Mouse (Mus musculus) CH12.LX (cell line): Measurements from ENCODE around the gene Has3. TPM values are rescaled to one million over a fixed set of nuclear protein-coding genes. Genes with fewer than 3 reads are reported as not detected.

ENCODE experiments used
- DNase-seq: peaks from one replicate; pipeline ENCODE4 v3.0.0-alpha.2; 2013; ENCODE audit errors: extremely low read depth
- H3K27ac ChIP-seq: 2 replicates; pipeline ENCODE4 v1.5.1; 2012; ENCODE audit warnings: low read depth, mild to moderate bottlenecking, control low read depth, moderate library complexity; ENCODE audit not compliant: insufficient read depth
- H3K27me3 ChIP-seq: replicated peaks from 2 replicates; pipeline ENCODE3; 2012; ENCODE audit warnings: inconsistent platforms
- H3K36me3 ChIP-seq, 2 experiments: replicated peaks in 1 of 2; 2 replicates each; pipeline versions ENCODE3 to v1.6.1; 2012; ENCODE audit warnings: inconsistent platforms in 1 of 2, low read length in 1 of 2, mild to moderate bottlenecking in 1 of 2, mixed read lengths in 1 of 2, moderate library complexity in 1 of 2; ENCODE audit not compliant: control insufficient read depth in 1 of 2, insufficient read depth in 1 of 2
- H3K4me1 ChIP-seq, 2 experiments: 2 replicates each; pipeline ENCODE4 v1.6.1; 2012; ENCODE audit warnings: inconsistent platforms in 1 of 2, moderate library complexity in 1 of 2; ENCODE audit not compliant: insufficient read depth in 2 of 2, control insufficient read depth in 1 of 2
- H3K4me2 ChIP-seq: 2 replicates; pipeline ENCODE4 v1.6.1; 2012; ENCODE audit warnings: low read depth, mild to moderate bottlenecking, control low read depth; ENCODE audit not compliant: poor library complexity, insufficient read depth, severe bottlenecking
- H3K4me3 ChIP-seq, 3 experiments: fragments of 150-350 bp in 1 of 3; sonication (generic) in 1 of 3; replicated peaks in 1 of 3; 2 replicates each; pipeline versions ENCODE3 to v1.5.1; 2011 to 2012; ENCODE audit warnings: low read depth in 2 of 3, low read length in 2 of 3, mild to moderate bottlenecking in 2 of 3, moderate library complexity in 2 of 3, control low read depth in 1 of 3, improper control_type of control experiment in 1 of 3, inconsistent platforms in 1 of 3, mixed read lengths in 1 of 3; ENCODE audit not compliant: poor library complexity in 1 of 3
- H3K79me2 ChIP-seq: replicated peaks from 2 replicates; pipeline ENCODE4 v1.6.1; 2012; ENCODE audit warnings: mild to moderate bottlenecking, moderate library complexity; ENCODE audit not compliant: control insufficient read depth, poor library complexity, insufficient read depth, severe bottlenecking; ENCODE audit errors: extremely low read depth
- H3K9ac ChIP-seq: 2 replicates; pipeline ENCODE4 v1.6.1; 2012; ENCODE audit warnings: low read depth, mild to moderate bottlenecking, control low read depth, moderate library complexity; ENCODE audit not compliant: insufficient read depth
- H3K9me3 ChIP-seq: replicated peaks from 2 replicates; pipeline ENCODE3; 2012; ENCODE audit warnings: low read length, inconsistent platforms, mixed read lengths
- BHLHE40 ChIP-seq: IDR thresholded peaks from 2 replicates; pipeline ENCODE4 v1.6.1; 2011; ENCODE audit warnings: mild to moderate bottlenecking, low read depth, low read length, improper control_type of control experiment
- CHD2 ChIP-seq: IDR thresholded peaks from 2 replicates; pipeline ENCODE4 v1.6.1; 2011; ENCODE audit warnings: low read length, improper control_type of control experiment
- CTCF ChIP-seq, 2 experiments: IDR thresholded peaks in 1 of 2; conservative IDR thresholded peaks in 1 of 2; 2 replicates each; pipeline ENCODE4 v1.5.1; 2011 to 2012; ENCODE audit warnings: low read depth in 2 of 2, low read length in 2 of 2, improper control_type of control experiment in 1 of 2, inconsistent platforms in 1 of 2, mild to moderate bottlenecking in 1 of 2, moderate library complexity in 1 of 2
- ELF1 ChIP-seq: IDR thresholded peaks from 2 replicates; pipeline ENCODE4 v1.6.1; 2014; ENCODE audit warnings: low read depth, mild to moderate bottlenecking, inconsistent platforms, low read length, improper control_type of control experiment
- EP300 ChIP-seq: IDR thresholded peaks from 2 replicates; pipeline ENCODE4 v1.6.1; 2011; ENCODE audit warnings: low read length, improper control_type of control experiment
- ETS1 ChIP-seq: conservative IDR thresholded peaks from 2 replicates; pipeline ENCODE4 v1.6.1; 2012; ENCODE audit warnings: low read depth, mild to moderate bottlenecking, inconsistent platforms, low read length, improper control_type of control experiment, moderate library complexity
- GABPA ChIP-seq: IDR thresholded peaks from 2 replicates; pipeline ENCODE4 v1.6.1; 2012; ENCODE audit warnings: low read depth, low read length, improper control_type of control experiment, inconsistent platforms; ENCODE audit not compliant: insufficient replicate concordance
- HCFC1 ChIP-seq: IDR thresholded peaks from 2 replicates; pipeline ENCODE4 v1.6.1; 2012; ENCODE audit warnings: low read depth, mild to moderate bottlenecking, inconsistent platforms, low read length, improper control_type of control experiment
- IRF4 ChIP-seq: IDR thresholded peaks from 2 replicates; pipeline ENCODE4 v1.6.1; 2014; ENCODE audit warnings: low read depth, mild to moderate bottlenecking, inconsistent platforms, low read length, improper control_type of control experiment
- JUN ChIP-seq: IDR thresholded peaks from 2 replicates; pipeline ENCODE4 v1.6.1; 2011; ENCODE audit warnings: low read depth, mild to moderate bottlenecking, low read length, improper control_type of control experiment, moderate library complexity; ENCODE audit not compliant: insufficient read depth
- JUND ChIP-seq: conservative IDR thresholded peaks from 2 replicates; pipeline ENCODE4 v1.6.1; 2011; ENCODE audit warnings: low read depth, low read length, improper control_type of control experiment
- MAX ChIP-seq: IDR thresholded peaks from 2 replicates; pipeline ENCODE4 v1.6.1; 2011; ENCODE audit warnings: low read length, improper control_type of control experiment
- MAZ ChIP-seq: IDR thresholded peaks from 2 replicates; pipeline ENCODE4 v1.6.1; 2012; ENCODE audit warnings: low read depth, mild to moderate bottlenecking, inconsistent platforms, low read length, improper control_type of control experiment, moderate library complexity
- MEF2A ChIP-seq: IDR thresholded peaks from 2 replicates; pipeline ENCODE4 v1.6.1; 2014; ENCODE audit warnings: low read depth, mild to moderate bottlenecking, inconsistent platforms, low read length, improper control_type of control experiment, borderline replicate concordance
- MXI1 ChIP-seq: IDR thresholded peaks from 2 replicates; pipeline ENCODE4 v1.6.1; 2011; ENCODE audit warnings: mild to moderate bottlenecking, low read depth, low read length, improper control_type of control experiment
- MYC ChIP-seq: IDR thresholded peaks from 2 replicates; pipeline ENCODE4 v1.6.1; 2011; ENCODE audit warnings: low read depth, mild to moderate bottlenecking, improper control_type of control experiment, low read length
- NELFE ChIP-seq: IDR thresholded peaks from 2 replicates; pipeline ENCODE4 v1.6.1; 2011; ENCODE audit warnings: low read depth, low read length, improper control_type of control experiment
- POLR2A ChIP-seq: IDR thresholded peaks from 2 replicates; pipeline ENCODE4 v1.6.1; 2011; ENCODE audit warnings: low read depth, mild to moderate bottlenecking, improper control_type of control experiment, low read length
- POLR2AphosphoS2 ChIP-seq: IDR thresholded peaks from 2 replicates; pipeline ENCODE4 v1.6.1; 2011; ENCODE audit warnings: low read depth, low read length, improper control_type of control experiment
- RAD21 ChIP-seq: IDR thresholded peaks from 2 replicates; pipeline ENCODE4 v1.6.1; 2011; ENCODE audit warnings: low read depth, mild to moderate bottlenecking, low read length, improper control_type of control experiment, moderate library complexity
- RCOR1 ChIP-seq: conservative IDR thresholded peaks from 2 replicates; pipeline ENCODE4 v1.6.1; 2012; ENCODE audit warnings: low read depth, mild to moderate bottlenecking, inconsistent platforms, low read length, improper control_type of control experiment
- SIN3A ChIP-seq: IDR thresholded peaks from 2 replicates; pipeline ENCODE4 v1.6.1; 2012; ENCODE audit warnings: low read length, improper control_type of control experiment, inconsistent platforms
- TCF12 ChIP-seq: IDR thresholded peaks from 2 replicates; pipeline ENCODE4 v1.6.1; 2014; ENCODE audit warnings: low read depth, mild to moderate bottlenecking, inconsistent platforms, low read length, improper control_type of control experiment
- UBTF ChIP-seq: IDR thresholded peaks from 2 replicates; pipeline ENCODE4 v1.6.1; 2012; ENCODE audit warnings: low read depth, mild to moderate bottlenecking, inconsistent platforms, low read length, improper control_type of control experiment, moderate library complexity
- USF1 ChIP-seq: IDR thresholded peaks from 2 replicates; pipeline ENCODE4 v1.6.1; 2014; ENCODE audit warnings: low read depth, mild to moderate bottlenecking, inconsistent platforms, low read length, improper control_type of control experiment
- USF2 ChIP-seq: conservative IDR thresholded peaks from 2 replicates; pipeline ENCODE4 v1.6.1; 2011; ENCODE audit warnings: low read depth, low read length, improper control_type of control experiment
- ZNF384 ChIP-seq: IDR thresholded peaks from 2 replicates; pipeline ENCODE4 v1.6.1; 2012; ENCODE audit warnings: low read depth, low read length, improper control_type of control experiment, inconsistent platforms
- dilution Hi-C: fragments of 300-500 bp; cut with MboI; formaldehyde crosslinking; loops from 2 replicates; pipeline ENCODE4 v1.14.3; 2020; ENCODE audit warnings: low sequenced_read_pairs; ENCODE audit not compliant: extremely low pct_unique_long_range_greater_than_20kb, extremely low pct_ligation_motif_present
- in situ Hi-C: fragments of 300-500 bp; cut with MboI; formaldehyde crosslinking; loops from 3 replicates; pipeline ENCODE4 v1.14.3; 2019; ENCODE audit warnings: low sequenced_read_pairs, low pct_ligation_motif_present, low pct_unique_long_range_greater_than_20kb, mixed read lengths
- polyA plus RNA-seq: library from polyadenylated mRNA; unstranded; fragments of >175 nt; gene quantifications from 2 replicates; pipeline ENCODE4 v1.2.1, GENCODE M21; 2012; ENCODE audit warnings: low read depth; ENCODE audit not compliant: insufficient read length
- total RNA-seq, 2 experiments: library from RNA; depleted of rRNA; stranded (reverse); fragments of 300-350 nt in 1 of 2; fragments of >200 nt in 1 of 2; gene quantifications; 2 replicates each; pipeline ENCODE4 v1.2.3; 2012 to 2014

Has3 gene
- total and polyA plus RNA-seq, 3 experiments = 0.29 to 3.7 TPM; not detected in 1

DNA sequence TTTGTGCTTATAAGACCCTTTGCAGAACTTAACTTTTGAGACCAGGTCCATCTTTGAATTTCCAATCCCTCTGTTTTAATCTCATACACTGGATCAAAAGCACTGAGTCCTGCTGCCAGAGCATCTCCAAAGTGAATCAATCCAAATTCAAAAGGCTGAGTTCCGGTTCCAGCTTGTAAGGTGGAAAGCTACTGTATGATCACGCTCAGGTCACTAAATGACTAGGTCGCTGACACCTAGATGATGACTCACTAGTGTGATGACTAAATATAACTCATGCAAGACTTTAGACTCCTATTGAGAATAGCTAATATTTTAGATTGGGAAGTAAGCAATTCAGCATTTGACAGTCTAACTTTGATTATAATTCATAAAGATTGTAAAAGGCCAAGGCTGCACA is 18.8 kb downstream of the Has3 start:
- Histone ChIP-seq H3K36me3 (peaks cover 30 to 58% of the 10 kb centered on the region in 2 experiments), H3K4me1 (peaks cover 13 to 39% of the 10 kb centered on the region in 2 experiments), H3K9ac (no peak overlapping the region), H3K4me2 (peak overlapping the region; percentile 42), H3K27me3 (no peaks in the 10 kb centered on the region), H3K27ac (0 out of 2 replicates have a peak overlapping the region, but pooled peaks have one; percentile 40), H3K4me3 (no peak overlapping the region), H3K79me2 (peaks cover 73% of the 10 kb centered on the region), H3K9me3 (no peaks in the 10 kb centered on the region)
- TF ChIP-seq GABPA = no peak
- TF ChIP-seq USF2 = no peak
- TF ChIP-seq JUND = peak; percentile 80
- no peak for TF ChIP-seq NELFE
- TF ChIP-seq RAD21 = no peak
- no peak for TF ChIP-seq POLR2AphosphoS2
- TF ChIP-seq MEF2A = peak; percentile 37; the same call in 1 of the 2 replicates
- no peak for TF ChIP-seq POLR2A
- no peak for TF ChIP-seq CTCF (conservative IDR thresholded peaks at IDR 0.05 in 1 of 2, IDR thresholded peaks at IDR 0.05 in 1 of 2; ENCODE audit: low read depth in 2 of 2, low read length in 2 of 2)
- TF ChIP-seq ETS1 = peak; percentile 68
- no peak for TF ChIP-seq UBTF
- TF ChIP-seq TCF12 = no peak
- TF ChIP-seq HCFC1 = no peak
- no peak for TF ChIP-seq MYC
- peak; percentile 35; the same call in 1 of the 2 replicates for TF ChIP-seq EP300
- TF ChIP-seq BHLHE40 = peak; percentile 78
- no peak for TF ChIP-seq SIN3A
- no peak for TF ChIP-seq RCOR1
- TF ChIP-seq JUN = peak; percentile 73
- no peak for TF ChIP-seq ZNF384
- peak; percentile 78 for TF ChIP-seq IRF4
- dilution Hi-C loops = no loop called here
- in situ Hi-C loops = loop anchor here (5.0 kb wide), 2 partner anchors 82 to 172 kb away; no protein-coding TSS in a partner anchor
- DNase-seq = peak; percentile 65

DNA sequence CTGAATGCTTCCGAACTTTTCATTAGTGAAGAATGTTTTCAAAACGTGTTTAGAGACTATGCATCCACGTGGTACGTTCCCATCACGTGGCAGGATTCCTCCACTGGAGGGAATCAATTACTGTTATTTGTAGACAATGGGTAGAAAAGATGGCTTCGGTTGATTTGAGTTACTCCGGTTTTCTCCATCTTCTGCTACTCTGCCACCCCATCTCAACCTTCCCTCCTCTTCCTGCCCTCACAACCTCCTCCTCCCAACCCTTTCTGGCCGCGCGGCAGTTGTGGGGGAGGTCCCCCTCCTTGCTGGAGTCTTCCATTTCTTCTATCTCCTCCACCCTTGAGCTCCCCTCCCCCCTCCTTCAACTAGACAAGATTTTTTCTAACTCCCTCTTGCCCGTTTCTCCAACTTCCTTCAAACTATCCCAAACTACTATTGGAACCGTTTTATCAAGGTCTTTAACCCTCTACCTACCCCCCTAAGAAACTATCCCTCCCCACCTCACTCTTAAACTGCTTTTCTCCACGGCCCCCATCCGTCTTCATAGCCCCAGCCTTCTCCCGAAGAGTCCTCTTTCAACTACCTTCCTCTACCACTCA is 22.3 kb downstream of the Has3 start:
- peak overlapping the region; percentile 83 for H3K4me2 ChIP-seq
- in situ Hi-C loops = no loop called here
- peak overlapping the region; percentile 72; the same call in 1 of the 2 replicates for H3K27ac ChIP-seq
- peak overlapping the region; percentile 83 to 99 (median 87) for H3K4me3 ChIP-seq
- peaks cover 21 to 68% of the 10 kb centered on the region in 2 experiments for H3K4me1 ChIP-seq
- DNase-seq = peak; percentile 78
- no peaks in the 10 kb centered on the region for H3K9me3 ChIP-seq
- peaks cover 86% of the 10 kb centered on the region for H3K79me2 ChIP-seq
- H3K36me3 ChIP-seq = peaks cover 18 to 51% of the 10 kb centered on the region in 2 experiments
- TF ChIP-seq TCF12 (0 out of 2 replicates have a peak, but pooled peaks have one; percentile 23), JUND (no peak), POLR2A (peak; percentile 26; the same call in 1 of the 2 replicates), CHD2 (0 out of 2 replicates have a peak, but pooled peaks have one; percentile 10), MAZ (peak; percentile 4; the same call in 1 of the 2 replicates), ELF1 (no peak), MYC (peak; percentile 98), MAX (peak; percentile 97), BHLHE40 (peak; percentile 73), IRF4 (no peak), USF2 (peak; percentile 66), USF1 (peak; percentile 65), MXI1 (peak; percentile 91)
- TF ChIP-seq, all 38 proteins: peak for 10
- Histone ChIP-seq H3K9ac (peak overlapping the region; percentile 92), H3K27me3 (no peaks in the 10 kb centered on the region)
- dilution Hi-C loops = no loop called here
